Mouse (Mus musculus): ENCODE data around the gene A730071L15Rik. TPM values are rescaled to one million over a fixed set of nuclear protein-coding genes. Genes with fewer than 3 reads are reported as not detected.

The A730071L15Rik gene
- total RNA-seq, 2 experiments from 2014 or later: not detected

- peak in 1 of 2 experiments; percentile 88 for DNase-seq (ENCODE audit: low spot score in 2 of 2)
- intact Hi-C loops (cut with DNase I): loop anchor here (1.0 kb wide), 3 partner anchors 24 to 113 kb away; no protein-coding TSS in a partner anchor
Measured at GRCm38 (mm10) chr11:6178673-6179166, 21.1 kb upstream of the A730071L15Rik start.

- peak in 1 of 2 experiments; percentile 71 for DNase-seq (ENCODE audit: low spot score in 2 of 2)
- intact Hi-C loops (cut with DNase I): loop anchor here (1.0 kb wide), 2 partner anchors 25 to 59 kb away; no protein-coding TSS in a partner anchor
Measured at GRCm38 (mm10) chr11:6179194-6179593, 20.6 kb upstream of the A730071L15Rik start.

- intact Hi-C loops (cut with DNase I): no loop called here
- DNase-seq (ENCODE audit: low spot score in 2 of 2): no peak
Measured at GRCm38 (mm10) chr11:6180811-6181399, 18.9 kb upstream of the A730071L15Rik start.

- intact Hi-C loops (cut with DNase I): no loop called here
- DNase-seq (ENCODE audit: low spot score in 2 of 2): no peak
Measured at GRCm38 (mm10) chr11:6183246-6183645, 16.6 kb upstream of the A730071L15Rik start.

GRCm38 (mm10) chr11:6184202-6184935 is 15.5 kb upstream of the A730071L15Rik start:
- peak in 1 of 2 experiments; percentile 21 for DNase-seq (ENCODE audit: low spot score in 2 of 2)
- intact Hi-C loops (cut with DNase I): no loop called here

- DNase-seq (ENCODE audit: low spot score in 2 of 2): no peak
- intact Hi-C loops (cut with DNase I): no loop called here
Measured at GRCm38 (mm10) chr11:6187399-6187798, 12.4 kb upstream of the A730071L15Rik start.

GRCm38 (mm10) chr11:6187878-6188277 is 12.0 kb upstream of the A730071L15Rik start:
- intact Hi-C loops (cut with DNase I): loop anchor here (1.0 kb wide), 1 partner anchor 192 kb away; no protein-coding TSS in a partner anchor
- DNase-seq (ENCODE audit: low spot score in 2 of 2): peak; percentile 93 to 98

- intact Hi-C loops (cut with DNase I): no loop called here
- DNase-seq (ENCODE audit: low spot score in 2 of 2): no peak
Measured at GRCm38 (mm10) chr11:6196780-6197179, 3.0 kb upstream of the A730071L15Rik start.

- DNase-seq (ENCODE audit: low spot score in 2 of 2): no peak
- intact Hi-C loops (cut with DNase I): no loop called here
Measured at GRCm38 (mm10) chr11:6198449-6198848, 1.4 kb upstream of the A730071L15Rik start.

- intact Hi-C loops (cut with DNase I): loop anchor here (5.0 kb wide), 1 partner anchor 62 kb away; no protein-coding TSS in a partner anchor
- DNase-seq (ENCODE audit: low spot score in 2 of 2): peak; percentile 93 to 95
Measured at GRCm38 (mm10) chr11:6200087-6200569, 299 bp downstream of the A730071L15Rik start, which contains the start of gene Nudcd3. TSS of gene Nudcd3 (minus strand) at chr11:6200415.

GRCm38 (mm10) chr11:6200570-6200969 is 741 bp downstream of the A730071L15Rik start:
- no peak for DNase-seq (ENCODE audit: low spot score in 2 of 2)
- intact Hi-C loops (cut with DNase I): loop anchor here (5.0 kb wide), 1 partner anchor 62 kb away; no protein-coding TSS in a partner anchor

- no peak for DNase-seq (ENCODE audit: low spot score in 2 of 2)
- intact Hi-C loops (cut with DNase I): no loop called here
Measured at GRCm38 (mm10) chr11:6207090-6207489, 7.3 kb downstream of the A730071L15Rik start.

- intact Hi-C loops (cut with DNase I): no loop called here
- DNase-seq (ENCODE audit: low spot score in 2 of 2): no peak
Measured at GRCm38 (mm10) chr11:6208158-6208557, 8.3 kb downstream of the A730071L15Rik start.

GRCm38 (mm10) chr11:6216834-6217233 is 17.0 kb downstream of the A730071L15Rik start:
- intact Hi-C loops (cut with DNase I): no loop called here
- no peak for DNase-seq (ENCODE audit: low spot score in 2 of 2)

- DNase-seq (ENCODE audit: low spot score in 2 of 2): no peak
- intact Hi-C loops (cut with DNase I): no loop called here
Measured at GRCm38 (mm10) chr11:6218189-6218896, 18.5 kb downstream of the A730071L15Rik start.

GRCm38 (mm10) chr11:6219967-6220366 is 20.1 kb downstream of the A730071L15Rik start:
- intact Hi-C loops (cut with DNase I): loop anchor here (5.0 kb wide), 1 partner anchor 42 kb away; no protein-coding TSS in a partner anchor
- peak in 1 of 2 experiments; percentile 51 for DNase-seq (ENCODE audit: low spot score in 2 of 2)

- intact Hi-C loops (cut with DNase I): loop anchor here (5.0 kb wide), 1 partner anchor 40 kb away; no protein-coding TSS in a partner anchor
- no peak for DNase-seq (ENCODE audit: low spot score in 2 of 2)
Measured at GRCm38 (mm10) chr11:6222187-6222586, 22.4 kb downstream of the A730071L15Rik start.

- DNase-seq (ENCODE audit: low spot score in 2 of 2): peak; percentile 34 to 89
- intact Hi-C loops (cut with DNase I): loop anchor here (5.0 kb wide), 1 partner anchor 38 kb away; no protein-coding TSS in a partner anchor
Measured at GRCm38 (mm10) chr11:6224541-6225229, 24.9 kb downstream of the A730071L15Rik start.

- no peak for DNase-seq (ENCODE audit: low spot score in 2 of 2)
- intact Hi-C loops (cut with DNase I): no loop called here
Measured at GRCm38 (mm10) chr11:6230012-6230411, 30.2 kb downstream of the A730071L15Rik start, which contains the start of gene Npc1l1. TSS of gene Npc1l1 (minus strand) at chr11:6230143.

Measured in left cerebral cortex, postnatal 25 days (tissue).